Mouse (Mus musculus): ENCODE results near the gene Zfp62. TPM values are rescaled to one million over a fixed set of nuclear protein-coding genes. Genes with fewer than 3 reads are reported as not detected.

The Zfp62 gene
- polyA plus RNA-seq, 1 experiment from 2014 or later, result 42.8 TPM

- Histone ChIP-seq H3K27ac (ENCODE audit: low read depth) (no peak overlapping the region), H3K36me3 (ENCODE audit: insufficient read depth) (peaks cover 46% of the 10 kb centered on the region), H3K4me2 (no peak overlapping the region), H3K9me3 (ENCODE audit: low read depth, low read length) (no peaks in the 10 kb centered on the region), H3K9ac (no peak overlapping the region), H3K27me3 (ENCODE audit: insufficient read depth, low read length) (no peaks in the 10 kb centered on the region), H3K4me1 (ENCODE audit: insufficient read depth) (no peaks in the 10 kb centered on the region), H3K4me3 (ENCODE audit: low read depth, low read length) (no peak overlapping the region)
- peak; percentile 15 for DNase-seq
- ATAC-seq (ENCODE audit: insufficient read depth), result no peak
- WGBS, result 61% methylated on average over 11 of the region's 11 CpGs
- TF ChIP-seq CTCF (IDR thresholded peaks at IDR 0.05; ENCODE audit: low read depth), result no peak
These were observed 61.5 kb downstream of the Zfp62 start for GRCm38 (mm10) chr11:49264622-49265021.

- Histone ChIP-seq H3K9me3 (ENCODE audit: low read depth, low read length) (no peaks in the 10 kb centered on the region), H3K9ac (no peak overlapping the region), H3K4me1 (ENCODE audit: insufficient read depth) (no peaks in the 10 kb centered on the region), H3K4me3 (ENCODE audit: low read depth, low read length) (no peak overlapping the region), H3K27ac (ENCODE audit: low read depth) (no peak overlapping the region), H3K4me2 (no peak overlapping the region), H3K27me3 (ENCODE audit: insufficient read depth, low read length) (no peaks in the 10 kb centered on the region), H3K36me3 (ENCODE audit: insufficient read depth) (peaks cover 42% of the 10 kb centered on the region)
- DNase-seq, result no peak
- ATAC-seq (ENCODE audit: insufficient read depth), result no peak
- 81% methylated on average over 8 of the region's 8 CpGs for WGBS
- no peak for TF ChIP-seq CTCF (IDR thresholded peaks at IDR 0.05; ENCODE audit: low read depth)
These were observed 62.0 kb downstream of the Zfp62 start for GRCm38 (mm10) chr11:49265101-49265500.

DNA sequence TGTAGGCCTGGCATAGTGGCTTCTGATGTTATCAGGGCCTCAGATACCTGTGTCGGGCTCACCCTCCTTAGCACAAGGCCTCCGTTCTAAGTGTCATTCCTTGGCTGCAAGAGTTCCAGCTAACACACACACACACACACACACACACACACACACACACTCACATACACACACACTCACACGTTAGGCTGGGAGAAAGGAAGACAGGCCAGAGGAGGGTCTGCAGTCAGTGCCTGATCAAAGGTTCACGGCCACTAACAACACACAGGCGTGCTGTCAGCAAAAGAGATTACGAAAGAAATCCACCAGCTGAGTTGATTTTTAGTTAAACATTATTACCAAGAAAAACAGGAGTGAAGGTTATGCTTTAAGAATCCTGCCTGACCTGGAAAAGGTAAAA lies 63.6 kb downstream of the Zfp62 start:
- ATAC-seq (ENCODE audit: insufficient read depth), result 0 out of 2 replicates have a peak, but pooled peaks have one; percentile 25
- Histone ChIP-seq H3K4me1 (ENCODE audit: insufficient read depth) (no peaks in the 10 kb centered on the region), H3K27ac (ENCODE audit: low read depth) (no peak overlapping the region), H3K27me3 (ENCODE audit: insufficient read depth, low read length) (no peaks in the 10 kb centered on the region), H3K9ac (no peak overlapping the region), H3K4me3 (ENCODE audit: low read depth, low read length) (no peak overlapping the region), H3K9me3 (ENCODE audit: low read depth, low read length) (no peaks in the 10 kb centered on the region), H3K36me3 (ENCODE audit: insufficient read depth) (peaks cover 26% of the 10 kb centered on the region), H3K4me2 (no peak overlapping the region)
- WGBS, result 40% methylated on average over 6 of the region's 6 CpGs
- no peak for TF ChIP-seq CTCF (IDR thresholded peaks at IDR 0.05; ENCODE audit: low read depth)
- DNase-seq, result no peak

DNA sequence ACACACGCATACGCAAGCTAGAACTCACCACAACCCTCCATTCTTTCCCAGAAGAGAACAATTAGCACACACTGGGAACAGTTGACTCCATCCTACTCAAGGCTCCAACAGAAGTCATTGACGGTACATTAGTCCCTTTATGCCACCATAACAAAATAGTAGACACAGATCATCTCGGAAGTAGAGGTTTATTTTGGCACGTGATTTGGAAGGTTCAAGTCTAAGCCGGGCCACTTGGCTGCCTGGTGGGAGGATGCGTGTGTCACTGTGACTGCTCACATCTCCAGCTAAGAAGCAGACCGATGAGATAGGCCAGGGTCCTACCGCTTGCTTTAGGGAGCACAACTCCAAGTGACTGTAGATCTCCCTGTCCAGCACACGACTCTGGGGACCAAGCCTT lies 64.2 kb downstream of the Zfp62 start:
- no peaks in the 10 kb centered on the region for H3K27me3 ChIP-seq (ENCODE audit: insufficient read depth, low read length)
- H3K27ac ChIP-seq (ENCODE audit: low read depth), result peak overlapping the region; percentile 50; the same call in 1 of the 2 replicates
- peaks cover 20% of the 10 kb centered on the region; the same call in 1 of the 2 replicates for H3K36me3 ChIP-seq (ENCODE audit: insufficient read depth)
- no peak overlapping the region for H3K4me3 ChIP-seq (ENCODE audit: low read depth, low read length)
- H3K4me2 ChIP-seq, result no peak overlapping the region
- no peak overlapping the region for H3K9ac ChIP-seq
- no peaks in the 10 kb centered on the region for H3K4me1 ChIP-seq (ENCODE audit: insufficient read depth)
- H3K9me3 ChIP-seq (ENCODE audit: low read depth, low read length), result no peaks in the 10 kb centered on the region
- no peak for TF ChIP-seq CTCF (IDR thresholded peaks at IDR 0.05; ENCODE audit: low read depth)
- ATAC-seq (ENCODE audit: insufficient read depth) (no peak), DNase-seq (no peak)
- WGBS, result 78% methylated on average over 10 of the region's 10 CpGs

GRCm38 (mm10) chr11:49267970-49268579 lies 65.0 kb downstream of the Zfp62 start:
- H3K27ac ChIP-seq (ENCODE audit: low read depth), result peak overlapping the region; percentile 50; the same call in 1 of the 2 replicates
- no peaks in the 10 kb centered on the region for H3K9me3 ChIP-seq (ENCODE audit: low read depth, low read length)
- H3K36me3 ChIP-seq (ENCODE audit: insufficient read depth), result peaks cover 12% of the 10 kb centered on the region; the same call in 1 of the 2 replicates
- TF ChIP-seq CTCF (IDR thresholded peaks at IDR 0.05; ENCODE audit: low read depth), result no peak
- H3K4me3 ChIP-seq (ENCODE audit: low read depth, low read length), result no peak overlapping the region
- WGBS, result 59% methylated on average over 15 of the region's 15 CpGs
- no peak overlapping the region for H3K9ac ChIP-seq
- DNase-seq (peak; percentile 29), ATAC-seq (ENCODE audit: insufficient read depth) (no peak)
- no peaks in the 10 kb centered on the region for H3K27me3 ChIP-seq (ENCODE audit: insufficient read depth, low read length)
- H3K4me2 ChIP-seq, result no peak overlapping the region
- H3K4me1 ChIP-seq (ENCODE audit: insufficient read depth), result no peaks in the 10 kb centered on the region

Other genes with a start within 250 kb of the Zfp62 start
- gene Olfr56, start 224.4 kb upstream of the Zfp62 start, polyA plus RNA-seq (2014; fragmentation: Nextera tagmentation; extraction: Ambion mirVana), result not detected in 2 replicates
- gene 9930111J21Rik1, start 223.9 kb upstream of the Zfp62 start, polyA plus RNA-seq (2014; fragmentation: Nextera tagmentation; extraction: Ambion mirVana), result 0.72 and 1.0 TPM in 2 replicates
- not detected in 2 replicates for gene Gm12185, start 211.1 kb upstream of the Zfp62 start, polyA plus RNA-seq (2014; fragmentation: Nextera tagmentation; extraction: Ambion mirVana)
- gene Tgtp1, start 209.1 kb upstream of the Zfp62 start, polyA plus RNA-seq (2014; fragmentation: Nextera tagmentation; extraction: Ambion mirVana), result 0.28 TPM in 1 of 2 replicates, not detected in the other
- gene 9930111J21Rik2, start 152.1 kb upstream of the Zfp62 start, polyA plus RNA-seq (2014; fragmentation: Nextera tagmentation; extraction: Ambion mirVana), result 0.38 and 0.79 TPM in 2 replicates
- 0.09 and 0.16 TPM in 2 replicates for gene Tgtp2, start 139.1 kb upstream of the Zfp62 start, polyA plus RNA-seq (2014; fragmentation: Nextera tagmentation; extraction: Ambion mirVana)
- gene Ifi47, start 126.7 kb upstream of the Zfp62 start, polyA plus RNA-seq (2014; fragmentation: Nextera tagmentation; extraction: Ambion mirVana), result 1.2 and 1.8 TPM in 2 replicates
- not detected in 2 replicates for gene Olfr1396, start 88.4 kb upstream of the Zfp62 start, polyA plus RNA-seq (2014; fragmentation: Nextera tagmentation; extraction: Ambion mirVana)
- gene Olfr1395, start 61.0 kb upstream of the Zfp62 start, polyA plus RNA-seq (2014; fragmentation: Nextera tagmentation; extraction: Ambion mirVana), result not detected in 2 replicates
- not detected in 2 replicates for gene Olfr1394, start 48.9 kb upstream of the Zfp62 start, polyA plus RNA-seq (2014; fragmentation: Nextera tagmentation; extraction: Ambion mirVana)
- gene Btnl9, start 16.1 kb upstream of the Zfp62 start, polyA plus RNA-seq (2014; fragmentation: Nextera tagmentation; extraction: Ambion mirVana), result 0.89 and 1.1 TPM in 2 replicates
- gene Mgat1, start 40.9 kb downstream of the Zfp62 start, polyA plus RNA-seq (2014; fragmentation: Nextera tagmentation; extraction: Ambion mirVana), result 59.3 and 60.0 TPM in 2 replicates
- not detected in 2 replicates for gene Olfr1393, start 75.0 kb downstream of the Zfp62 start, polyA plus RNA-seq (2014; fragmentation: Nextera tagmentation; extraction: Ambion mirVana)
- gene Olfr1392, start 82.0 kb downstream of the Zfp62 start, polyA plus RNA-seq (2014; fragmentation: Nextera tagmentation; extraction: Ambion mirVana), result not detected in 2 replicates
- gene Olfr10, start 101.4 kb downstream of the Zfp62 start, polyA plus RNA-seq (2014; fragmentation: Nextera tagmentation; extraction: Ambion mirVana), result not detected in 2 replicates
- gene Olfr1391, start 119.5 kb downstream of the Zfp62 start, polyA plus RNA-seq (2014; fragmentation: Nextera tagmentation; extraction: Ambion mirVana), result not detected in 2 replicates
- not detected in 2 replicates for gene Olfr1390, start 131.9 kb downstream of the Zfp62 start, polyA plus RNA-seq (2014; fragmentation: Nextera tagmentation; extraction: Ambion mirVana)
- gene Olfr1389, start 219.8 kb downstream of the Zfp62 start, polyA plus RNA-seq (2014; fragmentation: Nextera tagmentation; extraction: Ambion mirVana), result not detected in 2 replicates
- gene Olfr1388, start 233.3 kb downstream of the Zfp62 start, polyA plus RNA-seq (2014; fragmentation: Nextera tagmentation; extraction: Ambion mirVana), result 0.16 and 0.17 TPM in 2 replicates

Data from lung, embryonic 14.5 days (tissue).